Mouse (Mus musculus): ENCODE measurements around the gene Sec31b. TPM values are rescaled to one million over a fixed set of nuclear protein-coding genes. Genes with fewer than 3 reads are reported as not detected.

The Sec31b gene
- polyA plus RNA-seq (2016; fragmentation: Nextera tagmentation; extraction: Ambion mirVana), result 0.54 and 0.58 TPM in 2 replicates

DNA sequence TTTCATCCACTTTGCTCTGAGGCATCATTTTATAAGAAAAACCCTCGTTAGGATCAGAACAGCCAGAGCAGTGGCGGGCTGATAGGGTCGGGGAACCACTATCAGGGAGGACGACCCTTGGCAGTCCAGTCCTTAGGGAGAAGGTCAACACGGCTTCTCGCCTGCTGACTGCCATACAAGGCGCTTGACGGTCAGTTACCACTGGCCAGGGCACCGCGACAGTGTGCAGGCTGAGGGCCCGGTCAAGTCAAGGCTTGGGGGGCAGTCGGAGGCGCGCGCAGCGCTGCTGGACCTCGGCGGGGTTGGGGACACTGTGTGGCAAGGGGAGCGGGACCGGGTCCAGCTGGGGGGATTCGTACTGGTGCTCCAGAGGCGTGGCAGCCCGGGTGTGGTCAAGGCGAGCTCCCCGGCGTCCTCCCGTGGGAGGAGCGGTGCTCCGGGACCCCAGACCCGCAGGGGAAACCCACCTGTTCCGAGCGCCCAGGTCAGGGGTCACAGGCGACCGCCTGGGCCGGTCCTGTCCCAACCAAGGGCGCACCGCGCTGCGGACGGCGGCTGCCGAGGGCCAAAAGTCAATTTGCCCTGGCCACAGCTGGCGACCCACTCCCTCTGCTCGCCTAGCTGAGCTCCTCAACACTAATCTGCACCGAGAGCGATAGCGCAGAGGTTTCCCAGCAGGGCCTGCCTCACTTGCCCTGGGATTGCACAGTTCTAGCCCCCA is at the start of gene Sec31b:
Sec31b (minus strand) TSS at position 544 of the 721 bp plus-strand sequence.
- H3K4me1 ChIP-seq (replicated peaks), result peaks cover 8% of the 10 kb centered on the region
- under 1% methylated on average over 47 of the region's 47 CpGs for WGBS
- peak within 1 kb of the TSS; percentile 78 for H3K27ac ChIP-seq
- H3K36me3 ChIP-seq, result peaks cover 29% of the 10 kb centered on the region
- peak; percentile 76 for DNase-seq (ENCODE audit: low spot score)
- peaks cover 25% of the 10 kb centered on the region for H3K27me3 ChIP-seq (ENCODE audit: insufficient read depth, poor library complexity, severe bottlenecking)
- H3K9me3 ChIP-seq, result peaks cover 12% of the 10 kb centered on the region
- H3K4me3 ChIP-seq, result peak within 1 kb of the TSS; percentile 72

DNA sequence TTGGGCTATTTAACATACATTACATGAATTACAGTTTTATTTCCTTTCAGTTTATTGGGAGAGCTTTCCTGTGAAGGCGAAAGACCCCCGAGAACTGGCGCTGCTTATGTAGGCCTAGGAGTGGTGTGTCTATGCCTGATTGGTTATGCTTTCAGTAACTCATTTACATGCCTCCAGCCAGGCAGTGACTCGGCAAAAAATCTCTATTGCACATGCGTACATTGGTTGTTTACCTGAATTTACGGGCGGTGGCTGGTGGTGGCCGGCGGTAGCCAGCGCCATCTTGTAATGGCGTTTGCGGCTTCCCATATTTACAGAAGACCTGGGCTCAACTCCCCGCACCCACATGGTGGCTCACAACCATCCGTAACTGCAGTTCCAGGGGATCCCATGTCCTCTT is 48.5 kb upstream of the Sec31b start:
- 95% methylated on average over 14 of the region's 14 CpGs for WGBS
- H3K27ac ChIP-seq, result no peak overlapping the region
- H3K36me3 ChIP-seq, result no peaks in the 10 kb centered on the region
- peaks cover 19% of the 10 kb centered on the region for H3K4me1 ChIP-seq (replicated peaks)
- no peaks in the 10 kb centered on the region for H3K9me3 ChIP-seq
- no peak overlapping the region for H3K4me3 ChIP-seq
- peaks cover 24% of the 10 kb centered on the region for H3K27me3 ChIP-seq (ENCODE audit: insufficient read depth, poor library complexity, severe bottlenecking)
- DNase-seq (ENCODE audit: low spot score), result no peak

DNA sequence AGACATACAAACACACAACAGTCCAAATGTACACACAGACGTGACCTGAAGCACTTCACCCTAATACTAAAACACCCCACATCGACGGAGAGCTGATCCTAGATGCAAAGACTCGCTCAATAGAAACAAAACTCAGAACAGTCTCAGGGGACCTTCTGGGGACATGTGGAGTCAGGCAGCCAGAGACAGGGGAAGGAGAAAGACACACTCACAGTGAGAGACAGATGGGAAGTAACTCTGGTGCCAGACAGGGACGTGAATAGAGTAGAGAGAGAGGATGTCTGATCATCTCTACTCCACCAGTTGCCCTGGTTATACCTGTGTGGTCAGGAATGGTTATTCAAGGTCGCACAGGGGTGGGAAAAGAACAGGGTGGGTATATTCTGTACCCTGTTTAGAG is 46.0 kb upstream of the Sec31b start:
- WGBS, result 75% methylated on average over 6 of the region's 6 CpGs
- no peaks in the 10 kb centered on the region for H3K36me3 ChIP-seq
- no peak for DNase-seq (ENCODE audit: low spot score)
- no peak overlapping the region for H3K4me3 ChIP-seq
- no peak overlapping the region for H3K27ac ChIP-seq
- H3K27me3 ChIP-seq (ENCODE audit: insufficient read depth, poor library complexity, severe bottlenecking), result peaks cover 30% of the 10 kb centered on the region
- peaks cover 18% of the 10 kb centered on the region for H3K4me1 ChIP-seq (replicated peaks)
- H3K9me3 ChIP-seq, result no peaks in the 10 kb centered on the region

DNA sequence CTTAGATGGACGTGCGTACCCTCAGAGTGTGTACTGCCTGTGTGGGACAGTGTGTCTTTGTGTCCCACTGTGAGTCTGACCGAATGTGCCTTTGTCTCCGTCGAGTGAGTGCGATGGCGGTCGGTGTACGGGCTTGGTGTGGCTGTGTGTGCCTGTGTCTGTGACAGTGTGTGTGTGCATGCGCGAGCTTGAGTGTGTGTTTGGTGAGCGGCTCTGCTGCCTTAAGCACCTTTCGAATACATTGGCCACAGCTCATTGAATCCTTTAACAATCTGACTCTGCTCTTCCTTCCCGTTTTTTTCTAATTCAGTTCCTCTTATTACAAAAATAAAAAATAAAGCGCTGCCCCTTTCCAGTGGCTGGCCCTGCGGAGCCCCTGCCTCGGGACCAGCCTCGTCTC is 45.3 kb upstream of the Sec31b start:
- DNase-seq (ENCODE audit: low spot score), result no peak
- H3K36me3 ChIP-seq, result no peaks in the 10 kb centered on the region
- 83% methylated on average over 18 of the region's 18 CpGs for WGBS
- H3K4me1 ChIP-seq (replicated peaks), result peaks cover 18% of the 10 kb centered on the region
- H3K9me3 ChIP-seq, result no peaks in the 10 kb centered on the region
- H3K27ac ChIP-seq, result peak overlapping the region; percentile 9; the same call in 1 of the 2 replicates
- peaks cover 37% of the 10 kb centered on the region for H3K27me3 ChIP-seq (ENCODE audit: insufficient read depth, poor library complexity, severe bottlenecking)
- H3K4me3 ChIP-seq, result no peak overlapping the region

DNA sequence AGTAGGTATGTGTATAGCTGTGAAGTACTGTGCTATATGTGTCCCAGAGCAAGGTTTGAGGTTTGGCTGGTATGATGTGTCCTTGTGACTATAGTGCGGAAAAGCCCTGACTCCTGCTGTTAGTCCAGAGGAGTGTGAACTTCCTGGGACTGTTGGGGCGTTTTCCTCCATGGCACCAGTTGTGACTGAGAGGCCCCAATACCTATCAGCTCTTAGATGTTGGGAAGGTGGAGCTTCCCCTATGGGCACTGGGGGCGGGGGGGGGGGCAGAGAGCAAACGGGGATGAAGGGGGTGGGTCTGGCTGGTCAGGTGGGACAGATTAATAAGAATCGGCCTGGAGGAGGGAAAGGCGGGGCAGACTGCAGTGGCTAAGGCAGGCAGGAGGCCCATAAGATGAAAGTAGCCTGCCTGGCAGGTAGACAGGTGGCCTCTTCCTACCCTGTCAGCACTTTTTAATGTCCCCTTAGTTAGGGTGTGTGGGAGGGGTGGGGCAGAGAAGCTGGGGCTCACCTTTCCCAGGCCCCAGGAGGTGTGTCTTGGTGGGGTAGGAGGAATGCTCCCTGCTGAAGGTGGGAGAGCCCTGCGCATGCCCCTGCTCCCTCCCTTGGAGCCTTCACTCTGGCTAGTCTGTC is 44.0 kb upstream of the Sec31b start:
- H3K27me3 ChIP-seq (ENCODE audit: insufficient read depth, poor library complexity, severe bottlenecking), result peaks cover 49% of the 10 kb centered on the region
- 44% methylated on average over 7 of the region's 7 CpGs for WGBS
- H3K4me3 ChIP-seq, result no peak overlapping the region
- no peaks in the 10 kb centered on the region for H3K9me3 ChIP-seq
- DNase-seq (ENCODE audit: low spot score), result no peak
- no peaks in the 10 kb centered on the region for H3K36me3 ChIP-seq
- H3K27ac ChIP-seq, result no peak overlapping the region
- H3K4me1 ChIP-seq (replicated peaks), result peaks cover 18% of the 10 kb centered on the region

DNA sequence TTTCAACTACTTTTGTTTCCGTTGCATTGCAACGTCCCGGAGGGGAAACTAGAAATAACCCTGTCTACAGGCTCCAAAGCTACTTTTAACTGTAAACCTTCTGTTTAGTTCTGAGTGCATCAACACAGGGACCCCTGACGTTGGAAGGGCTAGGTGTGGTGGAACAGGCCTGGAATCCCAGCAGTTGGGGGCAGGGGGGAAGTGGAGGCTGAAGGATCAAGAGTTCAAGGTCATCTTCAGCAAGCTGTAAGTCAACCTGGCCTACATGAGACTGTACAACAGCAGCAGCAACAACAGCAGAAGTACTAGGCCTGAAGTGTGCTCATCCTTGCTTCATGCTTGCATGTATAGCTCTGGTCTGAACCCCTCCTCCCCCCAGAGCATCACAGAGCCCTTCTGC is 42.4 kb upstream of the Sec31b start:
- 30% methylated on average over 4 of the region's 4 CpGs for WGBS
- Histone ChIP-seq H3K4me3 (no peak overlapping the region), H3K9me3 (no peaks in the 10 kb centered on the region), H3K27me3 (ENCODE audit: insufficient read depth, poor library complexity, severe bottlenecking) (peaks cover 66% of the 10 kb centered on the region), H3K27ac (no peak overlapping the region), H3K4me1 (replicated peaks) (peaks cover 18% of the 10 kb centered on the region), H3K36me3 (no peaks in the 10 kb centered on the region)
- no peak for DNase-seq (ENCODE audit: low spot score)

DNA sequence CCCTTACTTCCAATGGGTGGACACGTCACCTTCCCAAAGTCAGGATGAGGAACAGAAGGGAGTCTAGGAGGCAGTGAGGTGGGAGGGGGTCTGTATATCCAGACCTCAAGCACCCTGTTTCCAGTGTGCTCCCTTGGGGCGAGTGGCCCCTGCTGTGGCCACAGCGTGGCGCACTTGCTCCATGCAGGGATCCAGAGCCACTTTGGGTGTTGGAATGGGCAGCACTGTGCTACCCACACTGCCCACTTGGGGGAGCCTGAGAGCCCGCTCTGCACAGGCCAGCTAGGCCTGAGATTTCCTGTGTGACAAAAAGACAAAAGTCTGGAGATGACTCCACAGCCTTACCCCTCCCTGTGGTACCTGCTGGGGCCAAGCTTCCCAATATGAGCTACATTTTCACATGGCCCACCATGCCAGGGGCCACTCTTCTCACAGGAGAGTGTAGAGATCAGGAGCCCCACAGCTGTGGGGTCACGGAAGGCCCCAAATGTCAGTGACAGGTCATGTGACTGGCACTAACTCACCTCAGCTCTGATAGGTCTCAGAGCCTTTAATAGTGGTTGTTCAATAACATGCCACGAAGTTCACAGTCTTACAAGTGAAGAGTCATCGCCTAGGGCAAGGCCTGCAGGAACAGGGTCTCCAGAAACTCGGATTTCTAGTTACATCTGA is 37.1 kb upstream of the Sec31b start:
- H3K4me1 ChIP-seq (replicated peaks), result peaks cover 12% of the 10 kb centered on the region
- H3K27ac ChIP-seq, result no peak overlapping the region
- peak; percentile 93 for DNase-seq (ENCODE audit: low spot score)
- H3K9me3 ChIP-seq, result no peaks in the 10 kb centered on the region
- H3K4me3 ChIP-seq, result no peak overlapping the region
- H3K27me3 ChIP-seq (ENCODE audit: insufficient read depth, poor library complexity, severe bottlenecking), result peaks cover 50% of the 10 kb centered on the region
- no peaks in the 10 kb centered on the region for H3K36me3 ChIP-seq
- 34% methylated on average over 9 of the region's 9 CpGs for WGBS

DNA sequence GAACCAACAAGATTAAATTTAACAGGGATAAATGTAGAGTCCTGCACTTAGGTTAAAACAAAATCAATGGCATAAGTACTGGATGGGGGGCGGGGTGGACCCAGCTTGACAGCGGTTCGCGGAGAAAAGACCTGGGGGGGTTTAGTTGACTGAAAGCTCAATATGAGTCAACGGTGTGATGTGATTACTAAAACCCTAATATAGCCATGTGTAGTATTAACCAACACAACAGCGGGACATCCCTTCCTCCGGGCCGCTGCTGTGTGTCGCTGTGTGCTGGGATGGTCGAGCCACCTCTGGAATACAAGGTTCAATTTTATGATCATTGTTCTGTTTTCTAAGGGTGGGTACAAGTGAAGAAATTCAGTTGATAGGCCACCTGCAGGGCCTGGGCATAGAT is 36.4 kb upstream of the Sec31b start:
- no peak for DNase-seq (ENCODE audit: low spot score)
- Histone ChIP-seq H3K27me3 (ENCODE audit: insufficient read depth, poor library complexity, severe bottlenecking) (peaks cover 43% of the 10 kb centered on the region), H3K27ac (no peak overlapping the region), H3K4me1 (replicated peaks) (peaks cover 8% of the 10 kb centered on the region), H3K4me3 (no peak overlapping the region), H3K36me3 (no peaks in the 10 kb centered on the region), H3K9me3 (no peaks in the 10 kb centered on the region)
- WGBS, result 87% methylated on average over 10 of the region's 10 CpGs

DNA sequence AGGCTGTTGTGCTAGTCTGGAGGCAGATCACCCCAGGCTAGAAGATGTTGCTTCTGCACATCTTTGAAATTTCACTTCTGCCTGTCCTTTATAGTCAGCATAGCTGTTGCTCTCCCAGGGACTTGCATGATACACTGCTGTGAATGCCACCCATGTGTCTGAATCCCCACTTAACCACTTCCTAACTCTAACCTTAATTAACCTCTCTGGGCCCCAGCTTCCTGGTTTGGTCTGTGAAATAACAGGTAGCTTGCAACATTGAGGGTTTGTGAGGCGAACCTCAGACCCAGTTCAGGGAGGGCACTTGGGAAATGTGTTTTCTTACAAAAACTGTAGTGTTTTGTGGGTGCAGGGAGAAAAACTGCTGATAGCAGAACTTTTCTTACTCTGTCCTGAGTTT is 32.4 kb upstream of the Sec31b start:
- Histone ChIP-seq H3K27me3 (ENCODE audit: insufficient read depth, poor library complexity, severe bottlenecking) (0 out of 2 replicates have a peak, but pooled peaks cover 5% of the 10 kb centered on the region), H3K9me3 (no peaks in the 10 kb centered on the region), H3K36me3 (peaks cover 32% of the 10 kb centered on the region), H3K4me3 (no peak overlapping the region), H3K27ac (no peak overlapping the region), H3K4me1 (replicated peaks) (peaks cover 7% of the 10 kb centered on the region; the same call in 1 of the 2 replicates)
- no peak for DNase-seq (ENCODE audit: low spot score)
- 67% methylated on average over 1 of the region's 1 CpGs for WGBS

DNA sequence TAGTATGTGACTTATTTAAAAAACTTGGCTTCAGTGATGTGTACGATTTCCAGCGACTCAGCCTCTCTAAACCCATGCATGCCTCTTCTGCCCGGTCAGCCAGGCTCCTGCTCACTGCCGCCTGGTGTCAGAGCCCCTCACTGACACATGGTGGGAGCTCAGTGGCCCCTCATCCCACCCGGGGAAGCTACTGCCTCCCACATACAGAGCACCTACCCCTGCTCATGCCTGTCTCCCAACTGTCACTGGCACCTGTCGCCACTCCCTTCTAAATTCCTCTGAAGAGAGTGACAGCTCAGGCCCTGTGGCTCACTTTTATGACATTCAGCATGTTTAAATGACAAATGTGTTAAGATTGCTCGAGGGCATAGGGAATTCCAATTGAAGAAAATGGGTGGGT is 30.6 kb upstream of the Sec31b start:
- DNase-seq (ENCODE audit: low spot score), result no peak
- 80% methylated on average over 7 of the region's 7 CpGs for WGBS
- peaks cover 50% of the 10 kb centered on the region for H3K36me3 ChIP-seq

DNA sequence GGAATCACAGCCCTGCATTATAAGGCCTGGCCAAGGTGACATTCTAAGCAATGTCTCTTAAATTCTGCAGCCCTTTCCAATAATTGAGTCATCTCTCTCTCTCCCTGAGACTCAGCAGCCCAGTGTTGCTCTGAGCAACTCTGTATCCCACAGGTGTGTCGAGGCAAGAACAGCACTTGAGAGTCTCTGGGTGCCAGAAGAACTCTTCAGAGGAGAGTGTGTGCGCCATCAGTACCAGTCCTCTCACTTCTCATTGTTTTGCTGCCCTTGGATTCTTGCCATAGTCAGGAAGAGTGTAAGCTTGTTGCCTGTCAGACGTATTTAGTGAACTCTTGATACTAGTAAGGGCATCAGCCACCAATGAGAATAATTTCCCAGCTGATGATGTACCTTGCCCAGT is 22.1 kb upstream of the Sec31b start:
- Histone ChIP-seq H3K4me3 (no peak overlapping the region), H3K4me1 (replicated peaks) (peaks cover 16% of the 10 kb centered on the region), H3K27ac (no peak overlapping the region), H3K27me3 (ENCODE audit: insufficient read depth, poor library complexity, severe bottlenecking) (no peaks in the 10 kb centered on the region), H3K36me3 (peaks cover 88% of the 10 kb centered on the region), H3K9me3 (no peaks in the 10 kb centered on the region)
- 90% methylated on average over 3 of the region's 3 CpGs for WGBS
- no peak for DNase-seq (ENCODE audit: low spot score)

More for the DNA sequence above, 30.6 kb upstream of the Sec31b start:
- no peaks in the 10 kb centered on the region for H3K9me3 ChIP-seq
- no peaks in the 10 kb centered on the region for H3K4me1 ChIP-seq (replicated peaks)
- no peak overlapping the region for H3K27ac ChIP-seq
- H3K27me3 ChIP-seq (ENCODE audit: insufficient read depth, poor library complexity, severe bottlenecking), result no peaks in the 10 kb centered on the region
- H3K4me3 ChIP-seq, result no peak overlapping the region

DNA sequence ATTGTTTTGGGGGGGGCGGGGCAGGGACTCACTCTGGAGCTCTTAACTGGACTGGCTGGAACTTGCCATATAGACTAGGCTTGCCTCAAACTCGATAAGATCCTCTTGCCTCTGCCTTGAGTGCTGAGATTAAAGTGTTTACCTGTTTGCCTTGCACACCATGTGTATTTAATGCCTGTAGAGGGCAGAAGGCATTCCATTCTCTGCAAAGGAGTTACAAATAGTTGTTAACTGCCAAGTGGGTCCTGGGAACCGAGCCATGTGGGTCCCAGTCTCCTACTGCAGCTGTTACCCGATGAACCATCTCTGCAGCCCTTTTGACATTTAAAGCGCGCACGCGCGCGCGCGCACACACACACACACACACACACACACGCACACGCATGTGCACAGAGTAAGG is 18.3 kb upstream of the Sec31b start:
- Histone ChIP-seq H3K4me3 (peak overlapping the region; percentile 82), H3K27me3 (ENCODE audit: insufficient read depth, poor library complexity, severe bottlenecking) (0 out of 2 replicates have a peak, but pooled peaks cover 3% of the 10 kb centered on the region), H3K9me3 (no peaks in the 10 kb centered on the region), H3K27ac (no peak overlapping the region), H3K4me1 (replicated peaks) (peaks cover 16% of the 10 kb centered on the region), H3K36me3 (peaks cover 50% of the 10 kb centered on the region)
- 96% methylated on average over 14 of the region's 14 CpGs for WGBS
- no peak for DNase-seq (ENCODE audit: low spot score)
